Mouse (Mus musculus) forebrain, embryonic 16.5 days (tissue): ENCODE data around the gene Kcnn1. TPM values are rescaled to one million over a fixed set of nuclear protein-coding genes. Genes with fewer than 3 reads are reported as not detected.

Source experiments
- ATAC-seq: fragments of 200-750 bp; cut with Nextera tagmentation; 2 replicates; pipeline ENCODE4 v1.8.0; 2017; ENCODE audit warnings: mild to moderate bottlenecking, moderate library complexity
- H3K27ac ChIP-seq: fragments of 300-500 bp; sonication (generic); 2 replicates; pipeline ENCODE4 v1.5.1; 2014; ENCODE audit warnings: low read length, control low read depth
- H3K27me3 ChIP-seq: fragments of 300-500 bp; sonication (generic); replicated peaks from 2 replicates; pipeline ENCODE4 v1.6.1; 2014; ENCODE audit warnings: low read length; ENCODE audit not compliant: control insufficient read depth, insufficient read depth
- H3K36me3 ChIP-seq: fragments of 300-500 bp; sonication (generic); 2 replicates; pipeline ENCODE4 v1.6.1; 2014; ENCODE audit not compliant: control insufficient read depth, insufficient read depth
- H3K4me1 ChIP-seq: fragments of 300-500 bp; sonication (generic); replicated peaks from 2 replicates; pipeline ENCODE4 v1.6.1; 2014; ENCODE audit warnings: low read length; ENCODE audit not compliant: control insufficient read depth, insufficient read depth
- H3K4me2 ChIP-seq: fragments of 300-500 bp; sonication (generic); 2 replicates; pipeline ENCODE4 v1.6.1; 2014; ENCODE audit warnings: mild to moderate bottlenecking, low read length, control low read depth
- H3K4me3 ChIP-seq: fragments of 300-500 bp; sonication (generic); replicated peaks from 2 replicates; pipeline ENCODE4 v1.5.1; 2014; ENCODE audit warnings: mild to moderate bottlenecking, low read length, control low read depth
- H3K9ac ChIP-seq: fragments of 300-500 bp; sonication (generic); replicated peaks from 2 replicates; pipeline ENCODE4 v1.6.1; 2014; ENCODE audit warnings: low read depth, low read length, control low read depth
- H3K9me3 ChIP-seq: fragments of 300-500 bp; sonication (generic); 2 replicates; pipeline ENCODE4 v1.6.1; 2016; ENCODE audit warnings: low read length; ENCODE audit not compliant: control insufficient read depth
- WGBS: fragments of 180-500 bp; shearing (Covaris S2); extraction: QIAGEN DNeasy Blood & Tissue Kit; methylation state at CpG from one replicate; pipeline ENCODE4 v1.1.7; 2014; 5-methylcytosine and 5-hydroxymethylcytosine counted together
- polyA plus RNA-seq: library from polyadenylated mRNA; unstranded; fragments of >200 nt; fragmentation: Nextera tagmentation; extraction: Ambion mirVana; gene quantifications from 2 replicates; pipeline ENCODE4 v1.2.1, GENCODE M21; 2015

Kcnn1 gene
- polyA plus RNA-seq, 1 experiment from 2014 or later: 13.4 TPM

- Histone ChIP-seq H3K4me1 (peaks cover 11% of the 10 kb centered on the region), H3K27ac (peak within 1 kb of the TSS; percentile 93), H3K36me3 (no peaks in the 10 kb centered on the region), H3K4me2 (peak within 1 kb of the TSS; percentile 75), H3K9ac (peak within 1 kb of the TSS; percentile 74), H3K27me3 (no peaks in the 10 kb centered on the region), H3K4me3 (peak within 1 kb of the TSS; percentile 65), H3K9me3 (no peaks in the 10 kb centered on the region)
- ATAC-seq: peak; percentile 97
- WGBS: 2% methylated on average over 55 of the region's 55 CpGs
Observed at GRCm38 (mm10) chr8:70839408-70840351, 23.4 kb downstream of the Kcnn1 start, which contains the start of gene Arrdc2. TSS of gene Arrdc2 (minus strand) at chr8:70839720.

GRCm38 (mm10) chr8:70838654-70839407, 24.2 kb downstream of the Kcnn1 start:
- Histone ChIP-seq H3K27ac (peak overlapping the region; percentile 93), H3K9me3 (no peaks in the 10 kb centered on the region), H3K4me2 (peak overlapping the region; percentile 75), H3K27me3 (no peaks in the 10 kb centered on the region), H3K4me3 (peak overlapping the region; percentile 65), H3K9ac (peak overlapping the region; percentile 74), H3K36me3 (no peaks in the 10 kb centered on the region), H3K4me1 (peaks cover 11% of the 10 kb centered on the region)
- peak; percentile 53 for ATAC-seq
- WGBS: 2% methylated on average over 66 of the region's 66 CpGs

GRCm38 (mm10) chr8:70836666-70837065, 26.4 kb downstream of the Kcnn1 start:
- Histone ChIP-seq H3K27me3 (no peaks in the 10 kb centered on the region), H3K4me1 (peaks cover 11% of the 10 kb centered on the region), H3K27ac (no peak overlapping the region), H3K9me3 (no peaks in the 10 kb centered on the region), H3K4me2 (no peak overlapping the region), H3K9ac (no peak overlapping the region), H3K36me3 (no peaks in the 10 kb centered on the region), H3K4me3 (no peak overlapping the region)
- 86% methylated on average over 12 of the region's 12 CpGs for WGBS
- no peak for ATAC-seq

GRCm38 (mm10) chr8:70834071-70834470, 29.0 kb downstream of the Kcnn1 start:
- no peak overlapping the region for H3K4me3 ChIP-seq
- no peak overlapping the region for H3K27ac ChIP-seq
- H3K9me3 ChIP-seq: no peaks in the 10 kb centered on the region
- ATAC-seq: no peak
- peaks cover 6% of the 10 kb centered on the region for H3K4me1 ChIP-seq
- H3K27me3 ChIP-seq: no peaks in the 10 kb centered on the region
- WGBS: 96% methylated on average over 3 of the region's 3 CpGs
- no peak overlapping the region for H3K9ac ChIP-seq
- no peak overlapping the region for H3K4me2 ChIP-seq
- no peaks in the 10 kb centered on the region for H3K36me3 ChIP-seq

GRCm38 (mm10) chr8:70833520-70833919, 29.5 kb downstream of the Kcnn1 start:
- ATAC-seq: no peak
- WGBS: 47% methylated on average over 15 of the region's 15 CpGs
- Histone ChIP-seq H3K36me3 (no peaks in the 10 kb centered on the region), H3K4me2 (no peak overlapping the region), H3K27ac (no peak overlapping the region), H3K9me3 (no peaks in the 10 kb centered on the region), H3K4me3 (no peak overlapping the region), H3K4me1 (peaks cover 3% of the 10 kb centered on the region), H3K27me3 (no peaks in the 10 kb centered on the region), H3K9ac (no peak overlapping the region)

GRCm38 (mm10) chr8:70833018-70833482, 30.0 kb downstream of the Kcnn1 start:
- H3K4me3 ChIP-seq: no peak overlapping the region
- H3K4me1 ChIP-seq: no peaks in the 10 kb centered on the region
- H3K9ac ChIP-seq: no peak overlapping the region
- H3K9me3 ChIP-seq: no peaks in the 10 kb centered on the region
- no peak overlapping the region for H3K4me2 ChIP-seq
- H3K27ac ChIP-seq: no peak overlapping the region
- H3K27me3 ChIP-seq: no peaks in the 10 kb centered on the region
- no peaks in the 10 kb centered on the region for H3K36me3 ChIP-seq
- no peak for ATAC-seq
- WGBS: 61% methylated on average over 9 of the region's 9 CpGs

- Histone ChIP-seq H3K36me3 (no peaks in the 10 kb centered on the region), H3K9me3 (no peaks in the 10 kb centered on the region), H3K9ac (no peak overlapping the region), H3K4me2 (no peak overlapping the region), H3K4me1 (no peaks in the 10 kb centered on the region), H3K4me3 (no peak overlapping the region), H3K27ac (no peak overlapping the region), H3K27me3 (no peaks in the 10 kb centered on the region)
- WGBS: 51% methylated on average over 11 of the region's 11 CpGs
- ATAC-seq: no peak
Observed at GRCm38 (mm10) chr8:70832371-70832770, 30.7 kb downstream of the Kcnn1 start.

- no peak overlapping the region for H3K9ac ChIP-seq
Observed at GRCm38 (mm10) chr8:70831517-70831916, 31.5 kb downstream of the Kcnn1 start.

GRCm38 (mm10) chr8:70827796-70828195, 35.3 kb downstream of the Kcnn1 start:
- ATAC-seq: no peak
- H3K9me3 ChIP-seq: no peaks in the 10 kb centered on the region; the same call in 1 of the 2 replicates
- H3K27ac ChIP-seq: no peak overlapping the region
- no peak overlapping the region for H3K9ac ChIP-seq
- 89% methylated on average over 1 of the region's 1 CpGs for WGBS
- H3K4me2 ChIP-seq: no peak overlapping the region
- H3K36me3 ChIP-seq: no peaks in the 10 kb centered on the region
- H3K27me3 ChIP-seq: no peaks in the 10 kb centered on the region
- H3K4me3 ChIP-seq: no peak overlapping the region
- H3K4me1 ChIP-seq: no peaks in the 10 kb centered on the region

More at GRCm38 (mm10) chr8:70831517-70831916, 31.5 kb downstream of the Kcnn1 start:
- Histone ChIP-seq H3K27ac (no peak overlapping the region), H3K4me3 (no peak overlapping the region), H3K36me3 (no peaks in the 10 kb centered on the region), H3K9me3 (no peaks in the 10 kb centered on the region; the same call in 1 of the 2 replicates), H3K4me2 (no peak overlapping the region), H3K27me3 (no peaks in the 10 kb centered on the region), H3K4me1 (no peaks in the 10 kb centered on the region)
- no peak for ATAC-seq
- 82% methylated on average over 8 of the region's 8 CpGs for WGBS
